Mouse (Mus musculus): Measurements from ENCODE around the gene Gm17660. TPM values are rescaled to one million over a fixed set of nuclear protein-coding genes. Genes with fewer than 3 reads are reported as not detected.
A peak's percentile ranks its signal among the peaks of the same experiment; 100 is the strongest.

The Gm17660 gene
- total RNA-seq, 2 experiments from 2014 or later, result not detected

- no peak for ATAC-seq (ENCODE audit: poor library complexity, severe bottlenecking)
Observed at GRCm38 (mm10) chr5:104085366-104085765, 8.0 kb upstream of the Gm17660 start.

- ATAC-seq (ENCODE audit: poor library complexity, severe bottlenecking), result no peak
Observed at GRCm38 (mm10) chr5:104080736-104081135, 3.3 kb upstream of the Gm17660 start.

GRCm38 (mm10) chr5:104076361-104076760 lies 1.0 kb downstream of the Gm17660 start:
- ATAC-seq (ENCODE audit: poor library complexity, severe bottlenecking), result no peak

GRCm38 (mm10) chr5:104074388-104074787 lies 3.0 kb downstream of the Gm17660 start:
- peak; percentile 90 for ATAC-seq (ENCODE audit: poor library complexity, severe bottlenecking)

DNA sequence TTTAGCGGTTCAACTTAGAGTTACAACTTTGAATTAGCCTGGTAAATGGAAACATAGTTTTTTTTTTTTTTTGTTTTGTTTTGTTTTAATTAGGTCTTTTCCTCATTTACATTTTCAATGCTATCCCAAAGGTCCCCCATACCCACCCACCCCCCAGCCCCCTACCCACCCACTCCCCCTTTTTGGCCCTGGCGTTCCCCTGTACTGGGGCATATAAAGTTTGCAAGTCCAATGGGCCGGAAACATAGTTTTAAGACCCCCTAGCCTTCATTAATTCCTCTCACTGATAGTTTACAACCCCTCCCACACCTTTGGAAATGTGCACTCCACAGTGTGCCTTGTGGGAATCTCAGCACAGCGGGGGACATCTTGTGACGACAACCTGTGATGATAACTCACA lies 3.8 kb downstream of the Gm17660 start:
- ATAC-seq (ENCODE audit: poor library complexity, severe bottlenecking), result no peak

DNA sequence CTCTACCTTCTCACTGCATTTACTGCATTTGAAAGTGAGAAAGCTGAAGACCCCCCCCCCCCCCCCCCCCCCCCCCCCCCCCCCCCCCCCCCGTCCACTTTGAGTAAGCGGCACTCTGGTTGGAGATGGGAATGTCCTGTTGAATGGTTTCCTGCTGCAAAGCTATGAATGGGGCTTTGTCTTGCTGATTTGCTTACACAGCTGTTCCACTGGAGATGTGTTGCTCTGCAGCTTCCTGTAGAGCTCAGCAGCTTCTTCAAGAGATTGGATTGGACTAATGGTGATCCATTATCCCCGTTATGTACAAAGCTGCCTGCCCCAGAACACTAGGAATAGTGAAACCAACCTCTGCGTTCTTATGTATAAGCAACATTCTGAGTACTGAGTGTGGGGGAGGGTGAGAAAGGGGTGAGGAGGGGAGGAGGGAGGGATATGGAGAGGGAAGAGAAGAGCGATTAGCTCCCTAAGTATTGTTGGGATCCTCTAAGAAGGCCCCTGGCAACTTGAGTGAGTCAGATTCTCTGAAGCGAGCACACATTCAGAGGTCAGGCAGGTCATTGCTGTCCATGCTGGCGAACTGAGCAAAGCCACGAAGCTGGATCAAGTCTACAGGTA lies 5.0 kb downstream of the Gm17660 start:
- ATAC-seq (ENCODE audit: poor library complexity, severe bottlenecking), result no peak

DNA sequence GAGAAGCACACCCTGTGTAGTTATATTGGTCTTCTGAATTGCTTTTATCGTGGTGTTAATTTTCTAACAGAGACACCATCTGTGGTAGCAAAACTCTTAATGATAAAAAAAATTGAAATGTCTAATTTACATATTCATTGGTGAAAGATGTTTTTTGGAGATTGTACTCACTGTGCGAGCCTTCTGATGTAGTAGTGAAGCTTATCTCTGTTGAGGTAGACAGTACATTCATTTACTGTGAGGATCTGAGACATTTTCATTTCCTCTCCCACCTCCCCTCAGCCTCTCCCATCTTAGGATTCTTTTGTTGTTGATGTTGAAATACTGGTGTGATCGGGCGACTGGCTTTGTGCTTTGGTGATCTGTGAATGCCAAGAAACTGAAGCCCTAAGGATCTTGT lies 6.4 kb downstream of the Gm17660 start:
- ATAC-seq (ENCODE audit: poor library complexity, severe bottlenecking), result no peak

GRCm38 (mm10) chr5:104068751-104069150 lies 8.7 kb downstream of the Gm17660 start:
- peak; percentile 49; the same call in 1 of the 2 replicates for ATAC-seq (ENCODE audit: poor library complexity, severe bottlenecking)

- peak; percentile 49; the same call in 1 of the 2 replicates for ATAC-seq (ENCODE audit: poor library complexity, severe bottlenecking)
Observed at GRCm38 (mm10) chr5:104062773-104063551, 14.4 kb downstream of the Gm17660 start.

DNA sequence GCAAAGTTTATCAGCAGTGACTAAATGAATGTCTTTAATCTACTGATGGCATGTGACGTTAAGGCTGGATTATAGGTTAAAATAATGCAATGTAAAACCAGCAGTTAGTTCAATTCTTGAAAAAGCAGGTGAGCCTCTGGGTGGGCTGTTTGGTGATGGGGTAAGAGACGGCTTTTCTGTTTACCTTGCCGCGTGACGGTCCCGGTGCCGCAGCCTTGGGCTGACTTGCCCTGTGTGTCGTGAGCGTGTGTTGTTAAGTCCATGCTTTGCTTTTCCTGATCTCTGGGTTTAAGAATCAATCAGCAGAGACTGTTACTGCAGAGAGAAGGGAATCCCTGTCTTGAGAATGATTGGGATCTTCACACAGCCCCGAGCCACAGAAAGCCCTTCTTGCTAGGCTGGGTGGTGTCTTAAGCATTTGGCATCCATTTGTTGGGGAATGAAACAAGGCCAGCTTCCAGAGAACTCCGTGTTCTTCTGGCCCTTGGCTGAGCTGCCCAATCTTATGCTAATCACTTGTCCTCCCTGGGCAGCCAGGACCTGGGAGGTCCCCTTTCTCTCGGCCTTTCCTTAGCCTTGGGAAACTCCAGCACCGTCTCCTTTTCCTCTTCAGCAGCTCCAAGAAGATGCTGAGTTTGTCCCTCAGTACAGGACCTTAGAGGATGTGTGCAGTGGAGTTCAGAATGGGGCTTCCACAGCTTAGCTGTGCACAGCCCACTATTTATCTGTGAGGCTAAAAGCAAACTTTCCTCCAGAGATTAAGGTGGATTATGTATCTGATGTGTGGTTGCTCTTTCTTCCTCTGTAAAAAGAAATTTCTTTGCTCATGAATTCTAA lies 15.3 kb downstream of the Gm17660 start:
- ATAC-seq (ENCODE audit: poor library complexity, severe bottlenecking), result no peak

- ATAC-seq (ENCODE audit: poor library complexity, severe bottlenecking), result no peak
Observed at GRCm38 (mm10) chr5:104060429-104060828, 17.0 kb downstream of the Gm17660 start.

DNA sequence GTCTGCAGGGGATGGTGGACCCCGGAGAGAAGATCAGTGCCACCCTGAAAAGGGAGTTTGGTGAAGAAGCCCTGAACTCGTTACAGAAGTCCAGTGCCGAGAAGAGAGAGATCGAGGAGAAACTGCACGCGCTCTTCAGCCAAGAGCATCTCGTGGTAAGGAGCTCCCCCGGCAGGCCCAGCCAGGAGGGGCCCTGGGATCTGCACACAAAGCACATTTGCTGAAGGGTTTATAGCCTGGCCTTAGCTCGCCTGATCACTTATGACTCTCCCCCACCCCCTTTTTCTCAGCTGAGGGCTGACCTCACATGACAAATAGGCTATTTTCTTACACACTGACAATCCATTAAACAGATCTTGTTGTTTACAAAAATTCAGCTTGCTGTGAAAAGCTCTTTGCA lies 17.8 kb downstream of the Gm17660 start:
- ATAC-seq (ENCODE audit: poor library complexity, severe bottlenecking), result no peak

DNA sequence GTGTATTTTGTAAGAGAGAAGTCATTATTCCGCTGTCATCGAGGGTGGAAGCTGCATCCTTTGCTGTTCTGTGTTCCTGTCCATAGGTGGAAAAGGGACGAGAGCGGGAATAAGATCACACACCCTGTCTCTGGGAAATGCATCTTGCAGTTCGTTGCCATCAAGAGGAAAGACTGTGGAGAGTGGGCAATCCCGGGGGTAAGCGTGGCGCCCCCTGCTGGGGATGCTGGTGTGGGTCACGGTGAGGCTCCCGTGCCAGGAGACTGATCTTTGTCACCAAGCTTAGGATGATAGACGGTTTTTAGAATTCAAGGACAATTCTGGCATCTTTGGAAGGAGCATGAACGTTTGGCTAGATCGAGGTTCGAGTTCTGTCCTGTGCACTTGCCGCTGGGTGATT lies 19.4 kb downstream of the Gm17660 start:
- ATAC-seq (ENCODE audit: poor library complexity, severe bottlenecking), result peak; percentile 75

DNA sequence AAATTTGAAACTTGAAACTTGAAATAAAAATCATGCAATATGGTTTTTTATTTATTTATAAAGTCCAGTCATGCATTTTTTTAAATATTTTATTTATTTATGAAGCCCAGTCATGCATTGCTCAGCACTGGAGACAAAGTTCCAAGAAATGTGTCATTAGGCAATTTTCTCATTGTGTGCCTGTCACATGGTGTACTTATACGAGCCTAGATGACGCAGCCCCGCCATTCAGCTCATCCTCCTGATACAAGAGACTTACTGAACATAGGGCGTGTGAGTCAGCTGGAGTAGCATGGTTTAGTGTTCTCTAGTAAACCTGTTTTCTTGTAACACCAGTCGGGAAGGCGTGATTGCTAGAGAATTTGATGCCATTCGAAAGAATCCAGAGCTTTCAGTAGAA lies 21.1 kb downstream of the Gm17660 start:
- no peak for ATAC-seq (ENCODE audit: poor library complexity, severe bottlenecking)

DNA sequence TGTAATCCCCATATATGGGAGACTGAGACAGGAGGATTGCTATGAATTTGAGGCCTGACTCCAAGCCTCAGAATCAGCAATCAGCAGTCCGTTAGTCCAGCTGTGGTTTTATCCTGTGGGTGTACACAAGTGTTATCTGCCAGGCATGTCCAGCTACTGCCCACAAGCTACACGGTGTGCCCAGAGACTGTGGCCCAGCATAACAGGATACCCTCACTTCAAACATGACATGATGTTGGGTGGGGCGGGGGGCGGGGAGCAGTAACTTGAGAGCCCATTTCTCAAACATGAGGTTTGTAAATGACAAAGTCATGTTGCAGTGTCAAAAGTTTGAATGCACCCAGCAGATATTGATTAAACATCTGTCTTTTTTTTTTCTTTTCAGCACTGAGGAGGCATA lies 21.6 kb downstream of the Gm17660 start:
- no peak for ATAC-seq (ENCODE audit: poor library complexity, severe bottlenecking)

- ATAC-seq (ENCODE audit: poor library complexity, severe bottlenecking), result no peak
Observed at GRCm38 (mm10) chr5:104054938-104055337, 22.5 kb downstream of the Gm17660 start.

DNA sequence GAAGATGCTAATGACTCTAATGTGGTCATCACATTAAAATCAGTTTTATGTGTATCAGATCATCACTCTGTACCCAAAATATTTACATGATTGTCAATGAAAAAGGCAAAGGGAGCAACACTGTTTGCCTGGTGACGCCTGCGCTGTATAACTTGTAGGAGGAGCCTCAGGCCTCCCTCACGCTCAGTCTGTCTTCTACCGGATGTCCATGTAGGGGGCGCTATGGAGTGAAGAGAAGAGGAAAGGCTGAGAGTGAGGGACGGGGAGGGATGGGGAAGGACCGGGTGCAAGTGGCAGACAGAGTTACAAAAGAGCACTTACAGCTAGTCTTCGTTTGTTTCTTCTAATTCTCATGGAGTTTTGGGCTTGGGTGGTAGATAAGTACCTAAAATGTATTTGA lies 24.5 kb downstream of the Gm17660 start:
- ATAC-seq (ENCODE audit: poor library complexity, severe bottlenecking), result peak; percentile 89

DNA sequence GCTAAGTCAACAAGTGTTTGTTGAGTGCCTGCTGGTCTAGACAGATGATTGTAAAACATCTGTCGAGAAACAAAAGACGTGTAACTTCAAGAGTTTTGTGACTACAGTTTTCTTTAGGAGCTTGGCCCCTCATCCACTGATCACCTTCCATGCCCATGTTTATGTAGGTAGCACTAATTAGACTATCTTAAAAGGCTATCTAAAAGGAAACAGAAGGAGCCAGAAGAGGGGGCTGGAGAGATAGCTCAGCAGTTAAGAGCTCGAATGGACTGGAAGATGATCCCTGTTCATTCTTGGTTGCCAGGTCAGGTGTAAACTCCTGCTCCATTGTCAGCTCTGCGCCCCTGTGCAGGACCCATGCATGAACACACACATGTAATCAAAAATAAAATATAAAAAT lies 29.3 kb downstream of the Gm17660 start:
- ATAC-seq (ENCODE audit: poor library complexity, severe bottlenecking), result no peak

GRCm38 (mm10) chr5:104047200-104048105 lies 30.0 kb downstream of the Gm17660 start:
- ATAC-seq (ENCODE audit: poor library complexity, severe bottlenecking), result no peak
